Mouse (Mus musculus) heart, adult 2 months (tissue): Measurements from ENCODE around the gene Gcm2. TPM values are rescaled to one million over a fixed set of nuclear protein-coding genes. Genes with fewer than 3 reads are reported as not detected.

ENCODE experiments used
- DNase-seq, 2 experiments: peaks; one replicate each; pipeline ENCODE4 v3.0.0; 2021
- H3K27ac ChIP-seq: fragments of 200-600 bp; 2 replicates; pipeline ENCODE4 v1.8.1; 2022
- H3K27me3 ChIP-seq: fragments of 200-500 bp; 2 replicates; pipeline ENCODE4 v1.6.1; 2012; ENCODE audit warnings: mild to moderate bottlenecking, low read length, inconsistent platforms, mixed read lengths; ENCODE audit not compliant: control insufficient read depth, insufficient read depth
- H3K36me3 ChIP-seq: fragments of 200-500 bp; 2 replicates; pipeline ENCODE4 v1.6.1; 2012; ENCODE audit warnings: low read length, inconsistent platforms; ENCODE audit not compliant: control insufficient read depth, insufficient read depth
- H3K4me1 ChIP-seq: fragments of 200-500 bp; 2 replicates; pipeline ENCODE4 v1.6.1; 2011; ENCODE audit warnings: low read length; ENCODE audit not compliant: control insufficient read depth, insufficient read depth
- H3K4me3 ChIP-seq: fragments of 200-600 bp; 2 replicates; pipeline ENCODE4 v1.8.1; 2022
- H3K79me2 ChIP-seq: fragments of 200-500 bp; replicated peaks from 2 replicates; pipeline ENCODE4 v1.6.1; 2012; ENCODE audit warnings: mild to moderate bottlenecking, inconsistent platforms, low read length, moderate library complexity, mixed read lengths; ENCODE audit not compliant: control insufficient read depth, insufficient read depth
- H3K9ac ChIP-seq: fragments of 200-500 bp; 2 replicates; pipeline ENCODE4 v1.6.1; 2012; ENCODE audit warnings: low read depth, mild to moderate bottlenecking, control low read depth, inconsistent platforms, low read length, mixed read lengths
- CTCF ChIP-seq: fragments of 200-600 bp; IDR thresholded peaks from 2 replicates; pipeline ENCODE4 v1.8.1; 2022; ENCODE audit warnings: antibody characterized with exemption, mild to moderate bottlenecking, moderate library complexity
- EP300 ChIP-seq: fragments of 200-500 bp; IDR thresholded peaks from 2 replicates; pipeline ENCODE4 v1.6.1; 2011; ENCODE audit warnings: low read depth, low read length, control low read depth; ENCODE audit not compliant: insufficient read depth
- POLR2A ChIP-seq: fragments of 200-500 bp; IDR thresholded peaks from 2 replicates; pipeline ENCODE4 v1.6.1; 2011; ENCODE audit warnings: mild to moderate bottlenecking, low read depth, low read length, control low read depth; ENCODE audit not compliant: insufficient read depth
- WGBS: fragments of 180-500 bp; shearing (Covaris S2); methylation state at CpG from one replicate; pipeline ENCODE4 v1.1.7; 2018; 5-methylcytosine and 5-hydroxymethylcytosine counted together
- intact Hi-C: fragments of 180-260 bp; cut with DNase I; formaldehyde crosslinking; loops from one replicate; pipeline ENCODE4 v1.15.1; 2025
- polyA plus RNA-seq: library from polyadenylated mRNA; depleted of rRNA; stranded (reverse); fragments of >200 nt; gene quantifications from 2 replicates; pipeline ENCODE4 v1.2.3, GENCODE M21; 2012
- total RNA-seq, 2 experiments: library from RNA; stranded (reverse); gene quantifications; 2 replicates each; pipeline ENCODE4 v1.2.3; 2021

The Gcm2 gene
- total and polyA plus RNA-seq, 3 experiments, result not detected

GRCm38 (mm10) chr13:41088746-41089145, 22.1 kb downstream of the Gcm2 start:
- Histone ChIP-seq H3K9ac (no peak overlapping the region), H3K27me3 (peaks cover 2% of the 10 kb centered on the region; the same call in 1 of the 2 replicates), H3K4me1 (no peaks in the 10 kb centered on the region), H3K36me3 (no peaks in the 10 kb centered on the region), H3K4me3 (no peak overlapping the region), H3K79me2 (no peaks in the 10 kb centered on the region), H3K27ac (no peak overlapping the region)
- TF ChIP-seq CTCF, result no peak
- TF ChIP-seq EP300, result no peak
- TF ChIP-seq POLR2A, result no peak
- intact Hi-C loops, result no loop called here
- no peak for DNase-seq

- H3K27me3 ChIP-seq, result no peaks in the 10 kb centered on the region; the same call in 1 of the 2 replicates
- no peaks in the 10 kb centered on the region for H3K36me3 ChIP-seq
- no peak for DNase-seq
- H3K27ac ChIP-seq, result no peak overlapping the region
- H3K4me3 ChIP-seq, result no peak overlapping the region
- intact Hi-C loops, result loop anchor here (2.0 kb wide), 1 partner anchor 154 kb away; no protein-coding TSS in a partner anchor
- no peak overlapping the region for H3K9ac ChIP-seq
- WGBS, result 19% methylated on average over 2 of the region's 2 CpGs
- no peaks in the 10 kb centered on the region for H3K79me2 ChIP-seq
- no peaks in the 10 kb centered on the region for H3K4me1 ChIP-seq
- TF ChIP-seq POLR2A (no peak), EP300 (no peak), CTCF (peak; percentile 68)
These were observed 25.7 kb downstream of the Gcm2 start for GRCm38 (mm10) chr13:41085140-41085539.

- 74% methylated on average over 3 of the region's 3 CpGs for WGBS
- peaks cover 2% of the 10 kb centered on the region for H3K27me3 ChIP-seq
- intact Hi-C loops, result loop anchor here (2.0 kb wide), 1 partner anchor 154 kb away; no protein-coding TSS in a partner anchor
These were observed 26.3 kb downstream of the Gcm2 start for GRCm38 (mm10) chr13:41084521-41084920.

GRCm38 (mm10) chr13:41080700-41081099, 30.1 kb downstream of the Gcm2 start:
- Histone ChIP-seq H3K36me3 (no peaks in the 10 kb centered on the region), H3K4me1 (no peaks in the 10 kb centered on the region; the same call in 1 of the 2 replicates), H3K27ac (no peak overlapping the region), H3K4me3 (no peak overlapping the region), H3K9ac (no peak overlapping the region), H3K79me2 (no peaks in the 10 kb centered on the region), H3K27me3 (peaks cover 3% of the 10 kb centered on the region)
- DNase-seq, result no peak
- 90% methylated on average over 6 of the region's 6 CpGs for WGBS
- intact Hi-C loops, result no loop called here
- TF ChIP-seq POLR2A, result no peak
- TF ChIP-seq EP300, result no peak
- TF ChIP-seq CTCF, result no peak

More at GRCm38 (mm10) chr13:41084521-41084920, 26.3 kb downstream of the Gcm2 start:
- Histone ChIP-seq H3K79me2 (no peaks in the 10 kb centered on the region), H3K4me1 (no peaks in the 10 kb centered on the region; the same call in 1 of the 2 replicates), H3K27ac (no peak overlapping the region), H3K9ac (no peak overlapping the region), H3K36me3 (no peaks in the 10 kb centered on the region), H3K4me3 (no peak overlapping the region)
- DNase-seq, result no peak
- TF ChIP-seq CTCF (no peak), POLR2A (no peak), EP300 (no peak)

- Histone ChIP-seq H3K4me1 (no peaks in the 10 kb centered on the region; the same call in 1 of the 2 replicates), H3K79me2 (no peaks in the 10 kb centered on the region), H3K27ac (no peak overlapping the region), H3K4me3 (no peak overlapping the region; the same call in 1 of the 2 replicates), H3K9ac (no peak overlapping the region), H3K27me3 (peaks cover 3% of the 10 kb centered on the region), H3K36me3 (no peaks in the 10 kb centered on the region)
- WGBS, result 54% methylated on average over 5 of the region's 5 CpGs
- intact Hi-C loops, result no loop called here
- TF ChIP-seq CTCF, result no peak
- no peak for TF ChIP-seq POLR2A
- TF ChIP-seq EP300, result no peak
- DNase-seq, result no peak
These were observed 31.0 kb downstream of the Gcm2 start for GRCm38 (mm10) chr13:41079859-41080258.

GRCm38 (mm10) chr13:41079421-41079780, 31.4 kb downstream of the Gcm2 start, which contains the start of gene Mak:
Gene Mak, minus strand, starts transcription at chr13:41079706.
- DNase-seq, result peak; percentile 28 to 34
- H3K27ac ChIP-seq, result no peak within 1 kb of the TSS
- peaks cover 3% of the 10 kb centered on the region for H3K27me3 ChIP-seq

More at GRCm38 (mm10) chr13:41079421-41079780, 31.4 kb downstream of the Gcm2 start, which contains the start of gene Mak:
- no peak within 1 kb of the TSS for H3K9ac ChIP-seq
- H3K36me3 ChIP-seq, result no peaks in the 10 kb centered on the region
- H3K4me1 ChIP-seq, result no peaks in the 10 kb centered on the region; the same call in 1 of the 2 replicates
- H3K79me2 ChIP-seq, result no peaks in the 10 kb centered on the region
- peak within 1 kb of the TSS; percentile 22; the same call in 1 of the 2 replicates for H3K4me3 ChIP-seq
- 2% methylated on average over 38 of the region's 40 CpGs for WGBS
- intact Hi-C loops, result no loop called here
- TF ChIP-seq POLR2A, result no peak
- TF ChIP-seq CTCF, result no peak
- TF ChIP-seq EP300, result no peak
